Mouse (Mus musculus): ENCODE data around the gene Coasy. TPM values are rescaled to one million over a fixed set of nuclear protein-coding genes. Genes with fewer than 3 reads are reported as not detected.
A peak's percentile ranks its signal among the peaks of the same experiment; 100 is the strongest.

Coasy gene
- polyA plus RNA-seq, 1 experiment from 2014 or later = 41.6 TPM

DNA sequence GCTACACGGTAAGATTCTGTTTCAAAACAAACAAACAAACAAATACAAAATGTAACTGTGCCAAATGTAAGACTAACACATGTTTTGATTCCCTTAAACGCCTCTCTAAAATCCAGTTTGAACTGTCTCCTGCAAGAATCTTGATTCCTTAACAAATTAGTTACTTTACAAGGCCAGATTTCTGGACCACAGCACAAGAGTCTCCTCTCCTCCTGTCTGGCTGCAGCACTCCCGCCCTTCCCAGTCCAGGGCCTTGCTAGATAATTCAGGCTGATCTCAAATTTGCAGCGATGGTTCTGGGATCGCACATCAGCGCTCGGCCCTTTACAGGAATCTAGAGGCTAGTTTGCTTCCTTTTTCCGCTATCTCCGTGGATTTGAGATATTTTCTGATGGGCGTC is 706 bp upstream of the Coasy start:
- Histone ChIP-seq H3K36me3 (peaks cover 20% of the 10 kb centered on the region), H3K9ac (peak overlapping the region; percentile 62), H3K27me3 (peaks cover 52% of the 10 kb centered on the region), H3K4me2 (replicated peaks) (peak overlapping the region; percentile 91), H3K4me1 (peaks cover 35% of the 10 kb centered on the region), H3K9me3 (no peaks in the 10 kb centered on the region), H3K27ac (0 out of 2 replicates have a peak overlapping the region, but pooled peaks have one; percentile 85), H3K4me3 (peak overlapping the region; percentile 89)
- no peak for ATAC-seq (ENCODE audit: low FRiP score, low read depth)
- WGBS = 7% methylated on average over 10 of the region's 10 CpGs

DNA sequence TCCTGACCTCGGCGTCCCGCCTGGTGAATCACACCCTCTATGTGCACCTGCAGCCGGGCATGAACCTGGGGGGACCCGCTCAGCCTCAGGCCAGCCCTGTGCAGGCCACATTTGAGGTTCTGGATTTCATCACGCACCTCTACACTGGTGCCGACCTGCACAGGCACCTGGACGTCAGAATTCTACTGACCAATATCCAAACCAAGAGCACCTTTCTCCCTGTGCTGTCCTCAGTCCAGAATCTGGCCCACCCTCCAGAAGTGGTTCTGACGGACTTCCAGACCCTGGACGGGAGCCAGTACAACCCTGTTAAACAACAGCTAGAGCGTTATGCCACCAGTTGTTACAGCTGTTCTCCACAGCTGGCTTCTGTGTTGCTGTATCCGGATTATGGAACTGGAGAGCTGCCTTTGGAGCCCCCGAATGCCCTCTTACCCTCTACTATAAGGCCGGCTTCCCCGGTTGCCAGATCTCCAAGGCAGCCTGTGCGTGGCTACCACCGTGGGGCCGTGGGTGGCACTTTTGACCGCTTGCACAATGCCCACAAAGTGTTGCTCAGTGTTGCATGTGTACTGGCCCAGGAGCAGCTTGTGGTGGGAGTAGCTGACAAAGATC is 825 bp downstream of the Coasy start:
- no peak for ATAC-seq (ENCODE audit: low FRiP score, low read depth)
- H3K4me2 ChIP-seq (replicated peaks) = peak overlapping the region; percentile 91
- H3K27ac ChIP-seq = peak overlapping the region; percentile 85
- H3K36me3 ChIP-seq = peaks cover 15% of the 10 kb centered on the region
- H3K9ac ChIP-seq = peak overlapping the region; percentile 85
- no peaks in the 10 kb centered on the region for H3K9me3 ChIP-seq
- peaks cover 37% of the 10 kb centered on the region for H3K27me3 ChIP-seq
- H3K4me1 ChIP-seq = peaks cover 45% of the 10 kb centered on the region
- WGBS = 30% methylated on average over 19 of the region's 19 CpGs
- H3K4me3 ChIP-seq = peak overlapping the region; percentile 89

DNA sequence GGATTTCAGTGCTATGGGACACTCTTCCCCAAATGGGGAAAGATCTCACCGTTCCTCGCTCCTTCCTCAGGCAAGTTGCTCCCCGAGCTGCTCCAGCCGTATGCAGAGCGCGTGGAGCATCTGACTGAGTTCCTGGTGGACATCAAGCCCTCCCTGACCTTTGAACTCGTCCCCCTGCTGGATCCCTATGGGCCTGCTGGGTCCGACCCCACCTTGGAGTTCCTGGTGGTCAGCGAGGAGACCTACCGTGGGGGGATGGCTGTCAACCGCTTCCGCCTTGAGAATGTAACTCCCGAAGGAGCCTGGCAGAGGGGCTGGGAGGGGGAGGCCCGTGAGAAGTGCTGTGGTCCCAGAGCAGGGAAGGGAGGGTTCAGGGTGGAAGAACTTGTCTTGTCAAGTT is 1.9 kb downstream of the Coasy start:
- H3K9ac ChIP-seq = no peak overlapping the region
- peaks cover 49% of the 10 kb centered on the region for H3K4me1 ChIP-seq

DNA sequence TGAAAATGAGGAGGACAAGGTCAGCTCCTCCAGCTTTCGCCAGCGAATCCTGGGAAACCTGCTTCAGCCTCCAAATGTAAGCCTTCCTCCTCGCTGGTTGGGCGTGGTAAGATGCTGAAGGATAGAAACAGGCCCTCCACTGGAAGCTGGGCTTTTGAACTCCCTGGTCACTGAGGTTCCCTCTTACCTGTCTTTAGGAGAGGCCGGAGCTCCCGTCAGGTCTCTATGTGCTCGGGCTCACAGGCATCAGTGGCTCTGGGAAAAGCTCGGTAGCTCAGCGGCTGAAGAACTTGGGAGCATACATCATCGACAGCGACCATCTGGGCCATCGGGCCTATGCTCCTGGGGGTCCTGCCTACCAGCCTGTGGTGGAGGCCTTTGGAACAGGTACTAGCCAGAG is 2.4 kb downstream of the Coasy start:
- Histone ChIP-seq H3K36me3 (peaks cover 29% of the 10 kb centered on the region), H3K27ac (no peak overlapping the region), H3K4me3 (no peak overlapping the region), H3K9ac (no peak overlapping the region), H3K4me1 (peaks cover 44% of the 10 kb centered on the region), H3K27me3 (peaks cover 21% of the 10 kb centered on the region), H3K4me2 (replicated peaks) (no peak overlapping the region), H3K9me3 (no peaks in the 10 kb centered on the region)
- 92% methylated on average over 12 of the region's 12 CpGs for WGBS
- no peak for ATAC-seq (ENCODE audit: low FRiP score, low read depth)

More for the DNA sequence above, 1.9 kb downstream of the Coasy start:
- ATAC-seq (ENCODE audit: low FRiP score, low read depth) = no peak
- peaks cover 23% of the 10 kb centered on the region for H3K36me3 ChIP-seq
- H3K4me3 ChIP-seq = 0 out of 2 replicates have a peak overlapping the region, but pooled peaks have one; percentile 1
- H3K4me2 ChIP-seq (replicated peaks) = peak overlapping the region; percentile 91; the same call in 1 of the 2 replicates
- 73% methylated on average over 14 of the region's 14 CpGs for WGBS
- H3K27me3 ChIP-seq = peaks cover 26% of the 10 kb centered on the region
- no peak overlapping the region for H3K27ac ChIP-seq
- no peaks in the 10 kb centered on the region for H3K9me3 ChIP-seq

DNA sequence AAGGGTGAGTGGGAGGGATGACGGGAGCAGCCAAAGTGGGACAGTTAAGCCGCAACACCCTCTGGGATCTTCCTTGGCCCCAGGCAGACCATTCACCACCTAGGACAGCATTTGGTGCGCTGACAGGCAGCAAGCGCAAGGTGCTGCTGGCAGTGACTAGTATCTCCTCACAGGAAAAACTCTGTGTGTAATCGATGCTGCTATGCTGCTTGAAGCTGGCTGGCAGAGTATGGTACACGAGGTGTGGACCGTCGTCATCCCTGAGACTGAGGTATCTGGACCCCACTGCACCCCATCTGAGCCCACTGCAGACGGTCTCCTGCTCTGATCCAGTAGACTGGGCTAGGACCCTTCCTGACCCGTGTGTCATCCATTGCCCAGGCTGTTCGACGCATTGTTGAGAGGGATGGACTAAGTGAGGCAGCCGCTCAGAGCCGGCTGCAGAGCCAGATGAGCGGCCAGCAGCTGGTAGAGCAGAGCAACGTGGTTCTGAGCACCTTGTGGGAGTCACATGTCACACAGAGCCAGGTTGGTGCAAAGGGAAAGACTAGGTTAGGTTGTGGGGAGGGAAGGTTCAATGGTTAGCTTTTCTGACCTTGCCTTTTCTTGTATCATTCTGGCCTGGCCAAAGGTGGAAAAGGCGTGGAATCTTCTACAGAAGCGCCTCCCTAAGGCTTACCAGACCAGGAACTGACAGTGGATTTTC is 3.4 kb downstream of the Coasy start:
- no peak overlapping the region; the same call in 1 of the 2 replicates for H3K4me2 ChIP-seq (replicated peaks)
- H3K4me3 ChIP-seq = no peak overlapping the region
- WGBS = 91% methylated on average over 18 of the region's 18 CpGs

DNA sequence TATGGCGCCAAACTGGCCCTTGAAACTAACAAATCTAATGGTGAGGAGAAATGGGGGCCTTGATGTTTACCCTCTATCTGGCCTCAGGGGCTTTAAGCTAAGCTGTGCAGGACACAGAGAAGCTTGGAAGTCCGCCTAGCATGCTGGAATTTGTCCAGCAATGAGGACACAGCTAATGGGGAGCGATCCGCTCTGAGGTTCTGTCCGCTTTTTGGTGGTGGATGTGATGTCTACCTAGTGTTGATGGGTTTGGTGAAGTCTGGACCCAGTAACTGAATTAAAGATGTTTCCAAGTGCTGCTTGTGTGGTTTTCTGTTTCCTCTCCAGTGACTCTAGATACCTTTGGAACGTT is 3.9 kb downstream of the Coasy start:
- Histone ChIP-seq H3K9ac (0 out of 2 replicates have a peak overlapping the region, but pooled peaks have one; percentile 25), H3K4me2 (replicated peaks) (peak overlapping the region; percentile 97), H3K27me3 (peaks cover 6% of the 10 kb centered on the region), H3K4me3 (peak overlapping the region; percentile 83), H3K36me3 (peaks cover 44% of the 10 kb centered on the region), H3K27ac (peak overlapping the region; percentile 82; the same call in 1 of the 2 replicates), H3K4me1 (peaks cover 42% of the 10 kb centered on the region), H3K9me3 (no peaks in the 10 kb centered on the region)
- ATAC-seq (ENCODE audit: low FRiP score, low read depth) = no peak
- WGBS = 77% methylated on average over 6 of the region's 6 CpGs

More for the DNA sequence above, 3.4 kb downstream of the Coasy start:
- Histone ChIP-seq H3K36me3 (peaks cover 38% of the 10 kb centered on the region), H3K9ac (0 out of 2 replicates have a peak overlapping the region, but pooled peaks have one; percentile 25), H3K9me3 (no peaks in the 10 kb centered on the region), H3K27me3 (peaks cover 11% of the 10 kb centered on the region), H3K4me1 (peaks cover 42% of the 10 kb centered on the region), H3K27ac (no peak overlapping the region)
- ATAC-seq (ENCODE audit: low FRiP score, low read depth) = no peak

DNA sequence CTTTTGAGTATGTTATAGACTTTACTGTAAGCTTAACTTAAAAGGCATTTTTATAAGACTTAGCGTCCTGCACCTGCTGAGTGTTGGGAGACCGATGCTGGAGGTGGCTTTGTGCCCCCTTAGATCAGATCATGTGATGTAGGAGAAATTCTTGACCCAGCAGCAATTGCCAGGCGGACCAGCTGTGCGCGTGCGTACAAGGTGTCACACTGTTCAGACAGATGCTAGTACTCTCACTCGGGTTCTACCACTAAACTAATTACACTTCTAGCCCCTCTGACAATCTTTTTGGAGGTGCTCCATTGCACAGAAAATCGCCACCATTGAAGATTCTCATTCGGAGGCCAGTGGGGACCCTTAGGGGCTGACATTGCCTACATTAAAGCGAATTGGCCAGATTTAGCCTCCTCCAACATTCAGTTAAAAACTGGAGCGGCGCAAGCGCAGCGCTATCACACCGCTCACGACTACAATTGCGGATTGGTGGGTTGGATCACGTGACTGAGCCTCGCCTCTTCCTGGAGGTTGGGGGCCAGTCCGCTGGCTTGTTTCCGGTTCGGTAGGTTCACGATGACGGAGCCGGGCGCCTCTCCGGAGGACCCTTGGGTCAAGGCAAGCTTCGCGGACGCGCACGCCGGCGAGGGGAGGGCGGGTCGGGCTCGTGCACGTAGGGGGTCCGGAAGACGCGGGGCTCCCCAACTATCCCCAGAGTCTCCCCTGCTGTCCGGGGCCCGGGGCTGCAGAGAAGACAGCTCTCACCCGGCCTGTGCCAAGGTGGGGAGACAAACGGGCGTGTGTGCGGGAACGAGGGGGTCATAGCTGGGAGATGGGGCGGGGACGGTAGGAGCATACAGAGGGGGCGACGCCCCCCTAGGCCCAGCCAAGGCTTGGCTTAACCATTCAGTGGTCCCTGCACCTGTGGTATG is 4.7 kb downstream of the Coasy start, which contains the start of gene Mlx:
Gene Mlx, plus strand, starts transcription at position 522 of the 926 bp plus-strand sequence.
- H3K27me3 ChIP-seq = no peaks in the 10 kb centered on the region
- H3K9ac ChIP-seq = peak within 1 kb of the TSS; percentile 85
- H3K36me3 ChIP-seq = peaks cover 51% of the 10 kb centered on the region
- H3K4me3 ChIP-seq = peak within 1 kb of the TSS; percentile 83
- H3K4me1 ChIP-seq = peaks cover 36% of the 10 kb centered on the region
- peak within 1 kb of the TSS; percentile 82 for H3K27ac ChIP-seq
- peak within 1 kb of the TSS; percentile 97 for H3K4me2 ChIP-seq (replicated peaks)
- H3K9me3 ChIP-seq = no peaks in the 10 kb centered on the region
- peak; percentile 85 for ATAC-seq (ENCODE audit: low FRiP score, low read depth)
- 1% methylated on average over 52 of the region's 52 CpGs for WGBS

DNA sequence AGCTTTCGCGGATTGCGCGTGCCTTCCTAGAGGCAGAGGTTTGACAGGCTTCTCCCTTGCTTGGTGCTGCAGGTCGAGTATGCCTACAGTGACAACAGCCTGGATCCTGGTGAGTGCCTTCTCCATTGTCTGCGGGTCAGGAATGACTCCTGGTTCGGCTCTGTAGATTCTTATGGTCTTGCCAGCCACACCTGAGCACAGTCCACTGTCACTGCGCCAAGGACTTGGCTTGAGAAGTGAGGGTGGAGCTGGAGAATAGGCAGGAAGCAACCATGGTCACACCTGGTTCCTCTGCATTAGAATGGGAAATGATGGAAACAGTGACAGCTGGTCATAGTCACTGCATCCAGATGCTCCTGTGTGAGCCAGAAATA is 5.3 kb downstream of the Coasy start:
- Histone ChIP-seq H3K27me3 (no peaks in the 10 kb centered on the region), H3K4me1 (peaks cover 36% of the 10 kb centered on the region), H3K27ac (peak overlapping the region; percentile 82; the same call in 1 of the 2 replicates), H3K4me3 (peak overlapping the region; percentile 83), H3K36me3 (peaks cover 57% of the 10 kb centered on the region), H3K4me2 (replicated peaks) (peak overlapping the region; percentile 97), H3K9me3 (no peaks in the 10 kb centered on the region), H3K9ac (peak overlapping the region; percentile 85)
- no peak for ATAC-seq (ENCODE audit: low FRiP score, low read depth)
- 5% methylated on average over 8 of the region's 8 CpGs for WGBS

DNA sequence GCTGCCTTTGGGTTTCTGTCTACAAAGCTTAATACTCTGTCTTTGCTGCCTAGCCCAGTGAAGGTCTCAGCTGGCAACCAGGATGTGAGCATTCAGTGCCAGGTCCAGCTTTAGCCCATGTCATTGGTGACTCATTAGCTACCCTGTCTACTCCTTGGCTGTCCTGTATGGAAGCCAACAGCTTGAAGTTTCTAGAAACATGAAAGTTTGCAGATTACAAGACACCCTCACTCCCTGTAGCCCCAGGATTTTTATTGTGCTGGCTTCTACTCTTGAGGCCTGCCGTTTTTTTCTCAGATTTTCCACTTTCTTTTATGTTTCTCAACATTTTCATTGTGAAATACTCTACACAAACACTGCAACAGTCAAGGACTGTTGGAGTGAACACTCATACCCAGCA is 7.6 kb downstream of the Coasy start:
- H3K4me2 ChIP-seq (replicated peaks) = no peak overlapping the region
- peaks cover 39% of the 10 kb centered on the region for H3K4me1 ChIP-seq
- peaks cover 66% of the 10 kb centered on the region for H3K36me3 ChIP-seq
- H3K9me3 ChIP-seq = no peaks in the 10 kb centered on the region
- no peak for ATAC-seq (ENCODE audit: low FRiP score, low read depth)
- 87% methylated on average over 1 of the region's 1 CpGs for WGBS
- H3K27ac ChIP-seq = no peak overlapping the region
- no peak overlapping the region for H3K9ac ChIP-seq
- no peaks in the 10 kb centered on the region for H3K27me3 ChIP-seq
- no peak overlapping the region for H3K4me3 ChIP-seq

DNA sequence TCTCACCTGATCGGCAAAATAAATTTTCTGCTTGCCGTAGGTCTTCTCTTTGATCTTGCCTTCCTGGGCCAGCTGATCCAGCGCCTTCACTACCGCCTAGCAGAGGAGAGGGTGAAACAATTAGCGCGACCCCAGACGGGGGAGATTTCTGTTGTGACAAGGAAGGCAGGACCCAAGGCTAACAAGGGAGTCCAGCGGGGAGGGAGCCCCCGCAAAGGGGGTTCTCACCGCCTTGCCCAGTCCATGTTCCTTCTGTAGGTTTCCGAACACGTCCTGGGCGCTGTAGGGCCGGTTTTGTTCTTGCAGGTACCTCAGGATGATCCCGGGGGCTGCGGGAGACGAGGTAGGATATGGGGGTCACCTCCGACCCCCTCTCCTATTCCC is 12.6 kb downstream of the Coasy start:
- under 1% methylated on average over 18 of the region's 18 CpGs for WGBS
- H3K36me3 ChIP-seq = peaks cover 72% of the 10 kb centered on the region
- ATAC-seq (ENCODE audit: low FRiP score, low read depth) = peak; percentile 21; the same call in 1 of the 2 replicates

DNA sequence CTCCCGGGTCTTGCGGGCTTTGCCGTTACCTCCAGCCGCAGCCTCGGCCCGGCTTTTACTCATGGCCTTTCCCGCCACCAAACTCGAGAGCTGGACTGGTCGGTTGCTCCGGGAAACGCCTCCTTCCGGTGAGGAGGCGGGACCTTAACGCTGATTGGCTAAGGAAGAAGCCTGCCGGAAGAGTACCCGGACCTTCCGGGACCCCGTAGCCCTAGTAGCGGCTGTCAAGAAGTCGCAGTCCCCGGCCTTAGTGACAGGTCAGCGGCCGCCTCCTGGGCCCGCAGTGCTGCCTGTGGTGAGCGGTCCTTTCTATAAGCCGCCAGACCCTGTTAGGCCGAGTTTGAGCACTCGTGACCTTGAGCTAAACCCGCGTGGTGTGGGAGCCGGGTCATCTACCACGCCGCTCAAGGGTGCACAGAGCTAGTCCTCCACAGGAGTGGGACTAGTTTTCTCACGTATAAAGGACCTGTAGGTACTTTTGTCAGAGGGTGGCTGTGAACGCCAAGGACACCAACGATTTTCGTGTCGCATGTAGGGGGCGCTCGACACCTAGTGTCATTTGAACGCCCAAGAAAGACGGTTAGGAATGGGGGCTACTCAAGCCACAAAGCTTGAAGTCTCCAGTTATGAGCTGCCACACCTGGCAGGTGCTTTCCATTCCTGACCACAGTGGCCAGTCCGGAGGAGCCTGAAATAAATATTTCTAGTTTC is 13.1 kb downstream of the Coasy start, which contains the start of gene Psmc3ip:
Gene Psmc3ip, minus strand, starts transcription at position 123 of the 711 bp plus-strand sequence.
- H3K27me3 ChIP-seq = no peaks in the 10 kb centered on the region
- ATAC-seq (ENCODE audit: low FRiP score, low read depth) = peak; percentile 94
- H3K36me3 ChIP-seq = peaks cover 72% of the 10 kb centered on the region
- peak within 1 kb of the TSS; percentile 80 for H3K9ac ChIP-seq
- peaks cover 20% of the 10 kb centered on the region for H3K4me1 ChIP-seq
- H3K27ac ChIP-seq = peak within 1 kb of the TSS; percentile 63; the same call in 1 of the 2 replicates
- H3K4me2 ChIP-seq (replicated peaks) = peak within 1 kb of the TSS; percentile 93
- no peaks in the 10 kb centered on the region for H3K9me3 ChIP-seq
- WGBS = under 1% methylated on average over 43 of the region's 43 CpGs
- peak within 1 kb of the TSS; percentile 75 for H3K4me3 ChIP-seq

More for the DNA sequence above, 12.6 kb downstream of the Coasy start:
- Histone ChIP-seq H3K27ac (0 out of 2 replicates have a peak overlapping the region, but pooled peaks have one; percentile 28), H3K4me3 (peak overlapping the region; percentile 75), H3K4me2 (replicated peaks) (peak overlapping the region; percentile 93), H3K9ac (peak overlapping the region; percentile 80), H3K9me3 (no peaks in the 10 kb centered on the region), H3K4me1 (peaks cover 20% of the 10 kb centered on the region), H3K27me3 (no peaks in the 10 kb centered on the region)

Data from limb, embryonic 13.5 days (tissue).